Mouse (Mus musculus) thymus, adult 2 months (tissue): ENCODE data around the gene Dad1. TPM values are rescaled to one million over a fixed set of nuclear protein-coding genes. Genes with fewer than 3 reads are reported as not detected.

Experiments used
- DNase-seq: peaks from one replicate; pipeline ENCODE4 v3.0.0; 2021
- H3K27ac ChIP-seq: fragments of 200-500 bp; 2 replicates; pipeline ENCODE4 v1.5.1; 2012; ENCODE audit warnings: low read length, control low read depth; ENCODE audit not compliant: control insufficient read depth, insufficient read depth
- H3K27me3 ChIP-seq: fragments of 200-500 bp; 2 replicates; pipeline ENCODE4 v1.6.1; 2012; ENCODE audit warnings: mild to moderate bottlenecking, low read length, moderate library complexity, mixed read lengths; ENCODE audit not compliant: control insufficient read depth, insufficient read depth
- H3K36me3 ChIP-seq: fragments of 200-500 bp; 2 replicates; pipeline ENCODE4 v1.6.1; 2012; ENCODE audit warnings: mild to moderate bottlenecking, low read length, moderate library complexity; ENCODE audit not compliant: control insufficient read depth, insufficient read depth
- H3K4me1 ChIP-seq: fragments of 200-500 bp; replicated peaks from 2 replicates; pipeline ENCODE4 v1.6.1; 2012; ENCODE audit warnings: low read length; ENCODE audit not compliant: control insufficient read depth, insufficient read depth
- H3K4me3 ChIP-seq: fragments of 200-500 bp; 2 replicates; pipeline ENCODE4 v1.5.1; 2012; ENCODE audit warnings: mild to moderate bottlenecking, low read length, control low read depth, moderate library complexity; ENCODE audit not compliant: control insufficient read depth, insufficient read depth
- CTCF ChIP-seq: fragments of 200-500 bp; IDR thresholded peaks from 2 replicates; pipeline ENCODE4 v1.5.1; 2012; ENCODE audit warnings: mild to moderate bottlenecking, control low read depth, low read length, moderate library complexity, borderline replicate concordance; ENCODE audit not compliant: control insufficient read depth, poor library complexity, insufficient read depth; ENCODE audit errors: extremely low read depth
- POLR2A ChIP-seq: fragments of 200-500 bp; IDR thresholded peaks from 2 replicates; pipeline ENCODE4 v1.6.1; 2012; ENCODE audit warnings: mild to moderate bottlenecking, low read length, control low read depth, moderate library complexity; ENCODE audit not compliant: control insufficient read depth, poor library complexity, insufficient read depth; ENCODE audit errors: extremely low read depth
- whole genome bisulfite sequencing: fragments of 180-500 bp; shearing (Covaris S2); methylation state at CpG from one replicate; pipeline ENCODE4 v1.1.7; 2018; 5-methylcytosine and 5-hydroxymethylcytosine counted together
- polyA plus RNA-seq: library from polyadenylated mRNA; depleted of rRNA; stranded (reverse); fragments of >200 nt; gene quantifications from 2 replicates; pipeline ENCODE4 v1.2.3, GENCODE M21; 2012; rRNA removed

Dad1 gene
- polyA plus RNA-seq, 1 experiment: 641 TPM

DNA sequence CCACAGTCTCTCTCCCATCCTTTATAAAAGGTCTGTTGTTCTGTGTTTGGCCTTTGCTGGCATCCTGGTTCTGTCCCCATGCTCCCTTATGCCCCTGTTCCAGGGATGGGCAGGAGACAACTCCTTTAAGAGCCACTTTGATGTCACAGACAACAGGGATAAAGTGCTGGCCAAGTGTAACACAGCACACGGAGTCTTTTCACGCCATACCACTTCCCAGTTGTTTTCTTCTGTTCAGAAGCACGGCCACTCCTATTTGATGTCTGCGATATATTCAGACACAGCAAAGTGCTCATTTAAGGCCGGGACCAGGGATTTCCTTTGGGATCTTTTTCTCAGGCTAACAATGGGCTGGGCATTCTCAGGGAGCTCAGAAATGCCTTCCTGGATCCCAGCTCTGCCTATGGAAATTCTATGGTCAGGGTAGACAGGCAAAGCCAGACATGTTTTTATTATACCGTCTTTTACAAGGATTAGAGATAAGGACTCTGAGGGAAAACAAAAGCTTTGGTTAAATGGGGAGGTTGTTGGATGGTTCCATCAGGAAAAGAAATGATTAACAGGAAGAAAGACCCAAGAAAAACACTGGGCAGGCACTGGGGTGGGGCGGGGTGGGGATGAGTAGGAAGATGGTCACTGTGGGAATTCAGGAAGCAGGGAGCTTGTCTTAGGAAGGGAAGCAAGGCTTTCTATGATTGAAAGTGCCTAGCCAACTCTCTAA, 63.4 kb downstream of the Dad1 start:
- no peak for TF ChIP-seq CTCF
- no peak for TF ChIP-seq POLR2A
- 91% methylated on average over 7 of the region's 7 CpGs for WGBS
- Histone ChIP-seq H3K4me3 (peak overlapping the region; percentile 29; the same call in 1 of the 2 replicates), H3K27me3 (no peaks in the 10 kb centered on the region), H3K27ac (peak overlapping the region; percentile 57), H3K36me3 (peaks cover 75% of the 10 kb centered on the region), H3K4me1 (peaks cover 54% of the 10 kb centered on the region)
- DNase-seq: no peak

DNA sequence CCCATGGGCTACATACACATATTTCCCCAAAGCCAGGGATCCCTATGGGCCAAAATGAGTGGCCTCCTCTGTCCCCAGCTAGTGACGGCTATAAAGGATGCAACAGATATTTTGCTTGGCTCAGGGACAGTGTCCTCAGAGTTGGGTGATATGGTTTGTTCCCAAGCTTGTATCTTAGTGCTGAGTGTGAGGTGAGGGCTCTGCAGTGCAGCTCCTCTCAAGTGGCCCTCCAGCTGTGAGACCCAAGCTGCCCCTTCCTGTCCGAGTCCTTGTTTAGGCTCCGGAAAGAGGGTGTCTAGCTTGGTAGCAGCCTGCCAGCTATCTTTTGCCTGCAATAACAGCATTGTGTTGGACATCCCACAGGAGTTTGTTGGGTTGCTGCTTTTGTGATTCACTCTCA, 64.6 kb downstream of the Dad1 start:
- TF ChIP-seq CTCF (no peak), POLR2A (no peak)
- no peak for DNase-seq

GRCm38 (mm10) chr14:54187211-54187610, 66.7 kb downstream of the Dad1 start:
- H3K4me3 ChIP-seq: no peak overlapping the region
- TF ChIP-seq CTCF (no peak), POLR2A (no peak)
- H3K36me3 ChIP-seq: peaks cover 83% of the 10 kb centered on the region
- peak overlapping the region; percentile 48; the same call in 1 of the 2 replicates for H3K27ac ChIP-seq
- H3K4me1 ChIP-seq: peaks cover 51% of the 10 kb centered on the region
- no peak for DNase-seq
- no peaks in the 10 kb centered on the region for H3K27me3 ChIP-seq
- 94% methylated on average over 6 of the region's 6 CpGs for WGBS

More for the DNA sequence above, 64.6 kb downstream of the Dad1 start:
- peak overlapping the region; percentile 46 for H3K27ac ChIP-seq
- WGBS: 95% methylated on average over 3 of the region's 3 CpGs
- peaks cover 51% of the 10 kb centered on the region for H3K4me1 ChIP-seq
- H3K27me3 ChIP-seq: no peaks in the 10 kb centered on the region
- peaks cover 74% of the 10 kb centered on the region for H3K36me3 ChIP-seq
- H3K4me3 ChIP-seq: peak overlapping the region; percentile 27

Other genes starting within 250 kb of the Dad1 start
- 21.5 and 23.6 TPM in 2 replicates for gene Abhd4, start 84 bp upstream of the Dad1 start, polyA plus RNA-seq
- gene Olfr49, start 30.8 kb upstream of the Dad1 start, polyA plus RNA-seq: not detected in 2 replicates
- gene Oxa1l, start 106.7 kb upstream of the Dad1 start, polyA plus RNA-seq: 177 and 188 TPM in 2 replicates
- 24.2 and 29.3 TPM in 2 replicates for gene Slc7a7, start 163.7 kb upstream of the Dad1 start, polyA plus RNA-seq
- gene Mrpl52, start 172.8 kb upstream of the Dad1 start, polyA plus RNA-seq: 211 and 214 TPM in 2 replicates
- 76.5 and 89.3 TPM in 2 replicates for gene Mmp14, start 177.5 kb upstream of the Dad1 start, polyA plus RNA-seq
- gene Lrp10, start 210.0 kb upstream of the Dad1 start, polyA plus RNA-seq: 308 and 317 TPM in 2 replicates
- 0.82 and 1.00 TPM in 2 replicates for gene Rem2, start 222.0 kb upstream of the Dad1 start, polyA plus RNA-seq